Mouse (Mus musculus) neural tube, embryonic 15.5 days (tissue): Measurements from ENCODE around the gene Anapc7. TPM values are rescaled to one million over a fixed set of nuclear protein-coding genes. Genes with fewer than 3 reads are reported as not detected.
"Not testable (repeated sequence)": the region's sequence is repeated elsewhere in the genome, so short reads cannot be mapped to it uniquely, and the experiment has no call there.

Source experiments
- ATAC-seq: fragments of 200-750 bp; cut with Nextera tagmentation; 2 replicates; pipeline ENCODE4 v1.8.0; 2017; ENCODE audit warnings: mild to moderate bottlenecking, moderate TSS enrichment, moderate library complexity; ENCODE audit not compliant: low FRiP score
- H3K27ac ChIP-seq: fragments of 300-500 bp; sonication (generic); replicated peaks from 2 replicates; pipeline ENCODE4 v1.5.1; 2015; ENCODE audit warnings: mild to moderate bottlenecking, inconsistent platforms
- H3K27me3 ChIP-seq: fragments of 300-500 bp; sonication (generic); replicated peaks from 2 replicates; pipeline ENCODE4 v1.6.1; 2015; ENCODE audit warnings: inconsistent platforms
- H3K36me3 ChIP-seq: fragments of 300-500 bp; sonication (generic); 2 replicates; pipeline ENCODE4 v1.6.1; 2015; ENCODE audit warnings: inconsistent platforms
- H3K4me1 ChIP-seq: fragments of 300-500 bp; sonication (generic); 2 replicates; pipeline ENCODE4 v1.6.1; 2015; ENCODE audit warnings: inconsistent platforms
- H3K4me2 ChIP-seq: fragments of 300-500 bp; sonication (generic); 2 replicates; pipeline ENCODE4 v1.6.1; 2015; ENCODE audit warnings: inconsistent platforms, mild to moderate bottlenecking, moderate library complexity
- H3K4me3 ChIP-seq: fragments of 300-500 bp; sonication (generic); replicated peaks from 2 replicates; pipeline ENCODE4 v1.5.1; 2015; ENCODE audit warnings: mild to moderate bottlenecking, inconsistent platforms
- H3K9ac ChIP-seq: fragments of 300-500 bp; sonication (generic); replicated peaks from 2 replicates; pipeline ENCODE4 v1.6.1; 2015; ENCODE audit warnings: mild to moderate bottlenecking, inconsistent platforms
- H3K9me3 ChIP-seq: fragments of 300-500 bp; sonication (generic); replicated peaks from 2 replicates; pipeline ENCODE4 v1.6.1; 2016; ENCODE audit warnings: inconsistent platforms
- WGBS: fragments of 180-500 bp; shearing (Covaris S2); methylation state at CpG from one replicate; pipeline ENCODE4 v1.1.7; 2015; ENCODE audit warnings: mixed read lengths; 5-methylcytosine and 5-hydroxymethylcytosine counted together
- polyA plus RNA-seq: library from polyadenylated mRNA; unstranded; fragments of >200 nt; fragmentation: Nextera tagmentation; extraction: Ambion mirVana; gene quantifications from 2 replicates; pipeline ENCODE4 v1.2.1, GENCODE M21; 2015

The Anapc7 gene
- polyA plus RNA-seq, 1 experiment from 2014 or later, result 47.5 TPM

- no peaks in the 10 kb centered on the region for H3K4me1 ChIP-seq
- no peak overlapping the region for H3K4me3 ChIP-seq
- H3K27ac ChIP-seq, result no peak overlapping the region
- H3K4me2 ChIP-seq, result no peak overlapping the region
- H3K9me3 ChIP-seq, result no peaks in the 10 kb centered on the region
- 81% methylated on average over 5 of the region's 5 CpGs for WGBS
- H3K36me3 ChIP-seq, result peaks cover 68% of the 10 kb centered on the region
- ATAC-seq, result no peak
- no peaks in the 10 kb centered on the region for H3K27me3 ChIP-seq
- no peak overlapping the region for H3K9ac ChIP-seq
Observed at GRCm38 (mm10) chr5:122481844-122482243, 60.4 kb downstream of the Anapc7 start.

DNA sequence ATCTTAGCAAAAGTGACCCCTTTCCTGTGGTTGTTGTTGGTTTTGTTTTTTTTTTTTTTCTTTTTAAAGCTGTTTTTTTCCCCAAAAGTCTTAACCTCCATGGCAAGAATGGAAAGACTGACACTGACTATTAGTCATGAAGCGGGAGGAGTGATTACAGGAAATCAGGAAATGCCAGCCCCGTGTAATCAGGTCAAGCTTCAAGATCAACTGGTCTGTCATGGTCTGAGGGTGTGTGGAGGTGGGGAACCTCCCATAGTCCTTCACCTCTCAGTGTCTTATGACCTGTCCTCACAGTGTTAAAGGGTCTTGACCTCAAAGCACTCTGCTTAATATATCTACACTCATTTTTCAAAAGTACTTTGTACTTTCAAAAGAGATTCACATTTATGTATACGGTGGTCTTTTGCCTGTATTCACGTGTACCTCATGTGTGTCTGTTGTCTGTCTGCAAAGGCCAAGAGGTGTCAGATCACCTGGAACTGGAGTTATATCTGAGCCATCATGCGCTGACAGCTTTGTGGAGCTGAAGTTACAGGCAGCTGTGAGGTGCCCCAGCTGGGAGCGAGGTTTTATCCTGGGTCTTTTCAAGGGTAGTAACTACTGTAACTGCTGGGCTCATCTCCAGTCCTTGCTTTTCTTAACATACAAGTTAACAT lies 61.4 kb downstream of the Anapc7 start:
- no peak for ATAC-seq
- Histone ChIP-seq H3K4me2 (no peak overlapping the region), H3K9me3 (no peaks in the 10 kb centered on the region), H3K9ac (no peak overlapping the region), H3K36me3 (peaks cover 65% of the 10 kb centered on the region), H3K4me1 (no peaks in the 10 kb centered on the region), H3K27me3 (no peaks in the 10 kb centered on the region), H3K4me3 (no peak overlapping the region), H3K27ac (no peak overlapping the region)
- WGBS, result 91% methylated on average over 6 of the region's 6 CpGs

GRCm38 (mm10) chr5:122486243-122486642 lies 64.8 kb downstream of the Anapc7 start:
- H3K36me3 ChIP-seq, result peaks cover 76% of the 10 kb centered on the region
- H3K4me3 ChIP-seq, H3K27ac ChIP-seq, ATAC-seq, H3K9me3 ChIP-seq, H3K27me3 ChIP-seq, H3K4me1 ChIP-seq, H3K4me2 ChIP-seq, H3K9ac ChIP-seq: not testable (repeated sequence)
- 72% methylated on average over 5 of the region's 5 CpGs for WGBS

DNA sequence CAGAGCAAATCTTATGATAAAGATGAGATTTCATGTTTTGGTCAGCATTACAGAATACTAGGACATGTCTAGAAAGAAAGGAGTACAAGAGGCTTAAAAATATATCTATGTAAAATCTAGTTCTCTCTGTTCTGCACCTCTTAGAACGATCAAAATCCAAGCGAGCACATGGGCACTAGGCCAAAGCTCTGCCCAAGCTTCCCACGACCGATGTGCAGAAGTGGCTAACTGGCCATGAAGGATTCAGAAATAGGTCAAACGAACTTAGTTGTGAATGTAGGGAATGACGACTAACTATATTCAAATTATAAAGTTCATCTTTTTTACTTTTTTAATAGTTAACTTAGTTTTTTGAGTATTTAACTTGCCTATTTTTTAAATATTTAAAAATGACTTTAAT lies 66.3 kb downstream of the Anapc7 start:
- H3K4me2 ChIP-seq, result no peak overlapping the region
- WGBS, result 93% methylated on average over 6 of the region's 6 CpGs
- no peaks in the 10 kb centered on the region for H3K27me3 ChIP-seq
- no peak for ATAC-seq
- no peaks in the 10 kb centered on the region for H3K4me1 ChIP-seq
- peaks cover 68% of the 10 kb centered on the region for H3K36me3 ChIP-seq
- H3K9me3 ChIP-seq, result no peaks in the 10 kb centered on the region
- no peak overlapping the region for H3K4me3 ChIP-seq
- no peak overlapping the region for H3K27ac ChIP-seq
- no peak overlapping the region for H3K9ac ChIP-seq

DNA sequence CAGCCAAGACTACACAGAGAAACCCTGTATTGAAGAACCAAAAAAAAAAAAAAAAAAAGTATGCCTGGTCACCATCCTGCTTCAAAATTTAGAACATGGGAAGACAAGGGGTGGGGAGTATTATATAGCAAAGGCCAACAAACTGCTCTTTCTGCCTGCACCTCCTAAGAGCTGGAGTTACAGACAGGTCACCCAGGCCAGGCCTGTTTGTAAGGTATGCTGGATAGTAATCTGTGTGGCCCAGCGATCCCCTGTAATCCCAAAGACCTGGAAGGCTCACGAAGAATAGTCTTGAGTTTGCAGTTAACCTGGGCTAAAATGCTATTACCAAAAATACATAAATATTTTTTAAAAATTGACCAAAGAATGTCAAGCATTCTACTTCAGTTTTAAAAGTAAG lies 68.7 kb downstream of the Anapc7 start:
- Histone ChIP-seq H3K27ac (no peak overlapping the region), H3K4me2 (no peak overlapping the region), H3K9ac (no peak overlapping the region), H3K4me3 (no peak overlapping the region), H3K9me3 (no peaks in the 10 kb centered on the region), H3K27me3 (no peaks in the 10 kb centered on the region), H3K36me3 (peaks cover 66% of the 10 kb centered on the region), H3K4me1 (no peaks in the 10 kb centered on the region)
- WGBS, result 100% methylated on average over 2 of the region's 2 CpGs
- ATAC-seq, result no peak

- Histone ChIP-seq H3K4me2 (no peak overlapping the region), H3K9me3 (no peaks in the 10 kb centered on the region), H3K9ac (no peak overlapping the region), H3K27me3 (no peaks in the 10 kb centered on the region), H3K36me3 (peaks cover 63% of the 10 kb centered on the region), H3K4me1 (peaks cover 9% of the 10 kb centered on the region), H3K4me3 (no peak overlapping the region), H3K27ac (no peak overlapping the region)
- no peak for ATAC-seq
- WGBS, result 86% methylated on average over 10 of the region's 10 CpGs
Observed at GRCm38 (mm10) chr5:122491385-122491784, 69.9 kb downstream of the Anapc7 start.

GRCm38 (mm10) chr5:122493035-122493434 lies 71.5 kb downstream of the Anapc7 start:
- H3K36me3 ChIP-seq, result peaks cover 55% of the 10 kb centered on the region
- H3K4me3 ChIP-seq, result no peak overlapping the region
- no peak for ATAC-seq
- no peak overlapping the region for H3K9ac ChIP-seq
- peaks cover 20% of the 10 kb centered on the region for H3K4me1 ChIP-seq
- H3K4me2 ChIP-seq, result no peak overlapping the region
- H3K27ac ChIP-seq, result no peak overlapping the region
- WGBS, result 86% methylated on average over 2 of the region's 2 CpGs
- no peaks in the 10 kb centered on the region for H3K9me3 ChIP-seq
- H3K27me3 ChIP-seq, result no peaks in the 10 kb centered on the region

GRCm38 (mm10) chr5:122494449-122494848 lies 73.0 kb downstream of the Anapc7 start:
- WGBS, result 91% methylated on average over 1 of the region's 1 CpGs
- H3K9ac ChIP-seq, result no peak overlapping the region
- H3K9me3 ChIP-seq, result no peaks in the 10 kb centered on the region
- H3K4me3 ChIP-seq, result no peak overlapping the region
- H3K4me1 ChIP-seq, result peaks cover 31% of the 10 kb centered on the region
- ATAC-seq, result no peak
- no peak overlapping the region for H3K4me2 ChIP-seq
- no peaks in the 10 kb centered on the region for H3K27me3 ChIP-seq
- peaks cover 40% of the 10 kb centered on the region for H3K36me3 ChIP-seq
- H3K27ac ChIP-seq, result no peak overlapping the region

Other genes starting within 250 kb of the Anapc7 start
- 1.3 and 4.1 TPM in 2 replicates for gene Hvcn1, start 214.9 kb upstream of the Anapc7 start, polyA plus RNA-seq
- gene Tctn1, start 157.2 kb upstream of the Anapc7 start, polyA plus RNA-seq, result 5.8 and 6.0 TPM in 2 replicates
- 8.7 and 9.3 TPM in 2 replicates for gene Pptc7, start 137.3 kb upstream of the Anapc7 start, polyA plus RNA-seq
- 19.1 and 22.1 TPM in 2 replicates for gene Rad9b, start 67.5 kb upstream of the Anapc7 start, polyA plus RNA-seq
- 309 and 343 TPM in 2 replicates for gene Vps29, start 67.3 kb upstream of the Anapc7 start, polyA plus RNA-seq
- 45.7 and 51.5 TPM in 2 replicates for gene Gpn3, start 49.8 kb upstream of the Anapc7 start, polyA plus RNA-seq
- 133 and 152 TPM in 2 replicates for gene Fam216a, start 49.3 kb upstream of the Anapc7 start, polyA plus RNA-seq
- 163 and 167 TPM in 2 replicates for gene Arpc3, start 29.8 kb upstream of the Anapc7 start, polyA plus RNA-seq
- 49.4 and 52.0 TPM in 2 replicates for gene Atp2a2, start 80.5 kb downstream of the Anapc7 start, polyA plus RNA-seq
- 59.2 and 60.6 TPM in 2 replicates for gene Ift81, start 192.8 kb downstream of the Anapc7 start, polyA plus RNA-seq
- 5.0 and 5.9 TPM in 2 replicates for gene P2rx7, start 222.2 kb downstream of the Anapc7 start, polyA plus RNA-seq